Mouse (Mus musculus) bone marrow macrophage, adult 2 months (primary cell): ENCODE results near the gene Mthfd2l.

Source experiments
- CTCF ChIP-seq: IDR thresholded peaks from 2 replicates; pipeline ENCODE4 v1.5.1; 2012; ENCODE audit warnings: low read depth, mild to moderate bottlenecking, low read length, moderate library complexity
- POLR2A ChIP-seq: IDR thresholded peaks from 2 replicates; pipeline ENCODE4 v1.6.1; 2012; ENCODE audit warnings: mild to moderate bottlenecking, low read depth, low read length, borderline replicate concordance

- TF ChIP-seq CTCF = no peak
- TF ChIP-seq POLR2A = no peak
Observed at GRCm38 (mm10) chr5:90945453-90945852, 14.5 kb downstream of the Mthfd2l start.
